Mouse (Mus musculus) G1E-ER4 (cell line): Measurements from ENCODE around the gene Kcnma1. TPM values are rescaled to one million over a fixed set of nuclear protein-coding genes. Genes with fewer than 3 reads are reported as not detected.

ENCODE experiments used
- GATA1 ChIP-seq: IDR thresholded peaks from one replicate; pipeline ENCODE4 v1.8.0; 2012; ENCODE audit warnings: low read length, inconsistent platforms
- polyA plus RNA-seq: library from polyadenylated mRNA; stranded (reverse); fragments of >175 nt; gene quantifications from 2 replicates; pipeline ENCODE4 v1.2.3, GENCODE M21; 2012

Kcnma1 gene
- polyA plus RNA-seq, 1 experiment: not detected

DNA sequence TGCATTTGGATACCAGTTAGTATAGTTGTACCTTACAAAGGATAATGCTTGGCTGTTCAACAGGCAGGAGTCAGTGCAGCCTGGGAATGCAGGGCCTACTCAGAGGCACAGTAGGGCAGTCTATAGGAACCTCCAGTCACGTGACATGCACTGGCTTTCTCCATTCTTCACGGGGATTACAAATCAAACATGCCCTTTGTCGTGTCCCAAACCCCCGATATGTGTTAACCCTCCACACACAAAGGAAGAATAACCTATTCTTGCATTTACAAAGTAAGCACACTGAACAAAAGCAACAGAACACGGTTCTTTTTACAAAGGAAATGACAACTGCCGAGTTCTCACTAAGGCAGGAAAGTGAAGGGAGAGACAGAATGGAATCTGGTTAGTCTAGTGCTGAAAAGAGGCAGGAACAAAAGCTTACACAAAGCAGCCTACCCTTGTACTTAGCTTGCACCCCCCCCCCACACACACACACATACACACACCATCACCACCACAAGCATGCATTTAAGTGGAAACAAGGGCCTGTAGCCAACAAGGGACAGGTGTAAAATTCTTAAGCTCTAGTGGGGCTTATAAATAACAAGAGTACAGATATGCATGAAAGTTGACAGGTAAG lies 421.4 kb downstream of the Kcnma1 start:
- no peak for TF ChIP-seq GATA1

DNA sequence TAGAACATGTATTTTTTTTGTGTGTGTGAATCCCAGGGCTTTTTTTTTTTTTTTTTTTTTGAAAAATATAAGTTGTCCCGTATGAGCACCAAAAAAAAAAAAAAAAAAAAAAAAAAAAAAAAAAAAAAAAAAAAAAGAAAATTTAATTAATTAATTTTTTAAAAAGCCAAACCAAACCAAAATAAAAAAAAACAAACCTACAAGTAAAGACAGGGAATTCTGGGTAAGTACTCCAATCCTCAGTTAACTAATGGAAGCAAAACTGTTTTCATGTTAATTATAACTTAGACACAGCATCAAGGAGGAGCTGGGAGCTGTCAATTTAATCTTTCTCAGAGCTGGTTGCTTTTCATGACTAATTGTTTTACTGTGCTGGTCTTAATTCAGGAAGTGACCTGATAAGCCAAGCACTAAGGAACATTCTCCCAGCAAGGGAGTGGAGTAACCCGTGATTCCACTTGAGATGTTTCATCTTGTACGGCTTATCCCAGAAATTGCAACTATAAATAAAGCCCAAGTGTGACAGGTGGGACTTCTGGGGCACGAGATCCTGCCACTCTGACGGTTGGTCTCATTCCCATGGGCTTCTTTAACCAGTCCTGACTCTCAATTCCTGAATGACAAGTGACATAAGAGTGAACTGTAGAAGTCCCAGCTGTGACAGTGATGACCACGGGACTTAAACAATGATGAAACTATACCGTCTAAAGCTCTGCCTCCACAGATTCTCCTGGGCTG lies 424.4 kb downstream of the Kcnma1 start:
- TF ChIP-seq GATA1: no peak

DNA sequence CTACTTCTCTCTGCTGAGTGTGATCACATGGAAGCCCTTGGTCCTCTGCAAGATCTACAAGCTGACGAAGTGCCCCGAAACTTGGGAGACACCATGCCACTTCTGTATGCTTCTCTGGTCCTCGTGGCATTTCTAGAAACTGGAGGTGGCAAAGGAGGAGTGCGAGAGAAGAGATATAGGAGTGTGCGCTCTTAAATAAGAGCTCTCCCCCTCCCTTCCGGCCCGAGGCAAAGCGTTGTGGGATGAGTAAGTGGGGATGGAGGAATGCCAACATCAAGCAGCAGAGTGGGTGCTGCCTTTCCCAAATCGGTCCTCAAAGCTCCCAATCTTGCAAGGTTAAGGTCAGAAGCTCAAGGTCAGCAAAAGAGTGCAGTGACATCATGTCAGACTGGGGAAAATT lies 426.8 kb downstream of the Kcnma1 start:
- no peak for TF ChIP-seq GATA1

DNA sequence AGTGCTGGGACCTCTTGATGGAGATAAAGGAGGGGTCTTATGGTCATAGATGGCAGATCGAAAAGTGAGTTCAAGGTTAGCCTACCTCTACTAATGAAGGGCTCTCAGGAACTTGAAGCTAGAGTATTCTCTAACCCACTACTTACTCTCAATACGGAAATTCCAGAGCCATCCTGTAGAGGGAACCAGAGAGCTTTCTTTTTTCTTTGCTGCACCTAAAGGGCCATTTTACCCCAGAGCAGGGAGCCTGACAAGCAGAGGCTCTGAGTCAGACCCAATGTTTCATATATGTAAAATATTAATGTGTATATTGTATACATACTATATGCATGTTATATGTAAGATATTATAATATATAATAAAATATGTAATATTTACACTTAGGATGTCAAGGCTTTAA lies 431.1 kb downstream of the Kcnma1 start:
- no peak for TF ChIP-seq GATA1

DNA sequence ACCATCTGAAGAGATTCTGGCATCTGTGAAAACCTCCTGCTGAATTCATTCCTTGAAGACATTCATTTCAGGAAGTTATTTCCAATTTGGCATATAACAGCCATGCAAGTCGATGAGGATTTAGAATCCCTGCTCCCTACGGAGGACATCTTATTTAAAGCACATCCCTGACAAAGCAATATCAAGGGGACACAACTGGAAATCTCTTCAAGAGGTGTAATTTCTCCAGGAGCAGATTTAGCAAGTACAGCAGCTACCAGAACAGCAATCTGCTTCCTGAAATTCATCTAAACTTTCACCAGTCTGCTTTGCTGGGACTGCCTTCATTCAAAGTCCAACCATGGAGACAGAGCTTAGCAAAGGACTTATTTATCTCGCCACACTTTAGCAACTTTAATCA lies 433.0 kb downstream of the Kcnma1 start:
- TF ChIP-seq GATA1: no peak

DNA sequence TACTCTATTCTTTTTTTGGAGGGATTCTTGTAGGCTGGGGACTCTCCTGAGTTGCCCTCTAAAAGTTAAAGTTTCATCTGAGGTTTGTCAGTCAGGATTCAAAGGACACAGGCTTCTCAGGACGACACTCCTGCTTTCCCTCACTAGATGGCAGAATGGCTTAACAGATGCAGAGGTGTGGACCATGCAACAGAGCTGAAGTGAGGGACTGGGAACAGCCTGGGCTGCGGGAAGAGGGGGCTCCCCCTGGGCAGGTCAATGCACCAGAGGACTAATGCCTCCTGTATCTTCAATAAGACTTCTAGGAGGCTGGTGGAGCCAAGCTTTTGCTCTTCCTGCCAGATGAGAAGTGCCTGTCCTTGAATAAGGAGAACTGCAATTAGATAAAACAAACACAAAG lies 438.3 kb downstream of the Kcnma1 start:
- TF ChIP-seq GATA1: no peak

DNA sequence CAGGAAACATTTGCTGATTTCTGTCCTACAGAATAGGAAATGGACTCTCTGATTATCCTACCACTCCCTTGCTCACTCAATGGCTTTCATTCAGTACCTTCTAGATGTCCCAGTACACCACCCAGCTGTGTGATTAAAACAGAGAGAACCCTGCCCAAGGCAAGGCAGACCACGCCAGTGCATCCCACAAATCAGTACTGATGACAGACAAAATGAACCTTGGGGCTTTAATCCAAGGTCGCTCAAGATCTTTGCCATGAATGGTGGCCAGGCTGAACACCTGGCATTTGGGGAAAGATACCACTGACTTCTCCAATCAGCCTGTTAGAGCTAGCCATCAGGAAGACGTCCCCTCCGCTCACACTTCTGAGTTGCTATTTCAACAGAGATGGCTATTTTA lies 440.2 kb downstream of the Kcnma1 start:
- TF ChIP-seq GATA1: no peak

DNA sequence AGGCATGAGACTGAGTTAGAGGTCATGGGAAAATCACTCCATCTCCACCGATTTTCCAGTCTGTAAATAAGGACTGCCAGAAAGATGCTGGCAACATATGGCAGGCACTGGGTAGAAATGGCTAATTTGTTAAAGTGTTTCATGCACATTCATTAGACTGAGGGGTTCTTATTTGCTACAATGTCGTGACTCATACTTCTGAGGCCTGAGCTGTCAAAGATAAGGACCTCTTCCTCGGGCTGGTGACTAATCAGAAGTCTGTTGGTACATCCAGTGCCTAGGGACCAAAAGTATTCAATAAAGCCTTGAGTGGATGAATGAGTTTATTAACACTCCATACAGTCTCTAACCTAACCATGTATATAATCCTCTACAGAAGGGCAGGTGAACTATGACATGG lies 440.9 kb downstream of the Kcnma1 start:
- no peak for TF ChIP-seq GATA1

DNA sequence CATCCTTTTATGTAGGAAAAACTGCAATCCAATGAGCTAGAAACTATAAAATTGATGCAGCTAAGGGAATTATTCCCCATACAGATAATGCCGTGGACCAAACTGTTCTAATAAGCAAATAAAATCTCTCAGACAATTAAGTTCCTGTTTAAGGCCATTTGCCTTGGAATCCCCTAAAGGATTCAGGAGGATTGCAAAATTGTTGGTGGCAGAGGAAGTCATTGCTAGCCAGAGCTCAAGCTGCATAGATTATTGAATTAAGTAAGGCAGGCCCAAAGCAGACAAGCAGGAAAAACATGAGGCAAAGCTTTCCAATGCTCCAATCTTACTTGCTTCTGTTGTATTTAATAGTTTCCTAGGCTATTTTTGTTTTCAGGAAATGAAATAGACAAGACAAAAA lies 441.5 kb downstream of the Kcnma1 start:
- TF ChIP-seq GATA1: no peak

DNA sequence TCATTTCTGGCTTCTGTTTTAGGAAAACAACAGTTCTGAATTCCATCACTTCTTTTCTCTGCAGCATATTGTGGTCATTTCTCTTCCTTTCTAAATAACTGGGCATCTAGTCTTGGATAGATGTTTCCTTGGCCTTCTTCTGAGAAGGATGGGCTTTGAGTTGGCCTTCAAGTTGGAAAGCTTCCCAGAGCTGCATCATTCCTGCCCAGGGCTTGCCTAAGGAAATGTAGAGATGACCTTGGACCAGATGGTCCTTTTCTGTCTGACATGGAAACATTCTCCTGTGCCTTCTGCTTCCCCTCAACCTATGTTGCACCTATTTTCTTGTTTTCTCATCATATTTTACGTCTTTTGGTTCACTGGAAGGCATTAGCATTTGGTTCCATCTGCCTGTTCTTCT lies 444.0 kb downstream of the Kcnma1 start:
- no peak for TF ChIP-seq GATA1

DNA sequence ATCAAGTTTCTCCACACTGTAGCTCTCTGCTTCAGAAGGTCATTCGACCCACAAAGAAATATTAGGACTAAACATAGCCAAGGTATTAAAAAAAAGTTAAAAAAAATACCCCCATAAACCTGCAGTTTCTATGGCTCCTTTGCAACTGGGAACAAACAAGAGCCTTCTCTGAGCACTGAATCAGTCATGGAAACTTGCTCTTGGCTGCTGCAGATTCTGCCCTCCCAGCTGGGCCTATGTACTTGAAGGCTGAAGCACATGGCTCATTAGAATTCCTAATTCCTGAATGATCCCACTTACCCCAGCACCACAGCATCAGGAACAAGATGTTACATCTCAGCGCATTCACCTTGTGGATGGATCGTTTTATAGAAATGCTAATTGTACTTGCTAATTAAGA lies 448.4 kb downstream of the Kcnma1 start:
- TF ChIP-seq GATA1: no peak

DNA sequence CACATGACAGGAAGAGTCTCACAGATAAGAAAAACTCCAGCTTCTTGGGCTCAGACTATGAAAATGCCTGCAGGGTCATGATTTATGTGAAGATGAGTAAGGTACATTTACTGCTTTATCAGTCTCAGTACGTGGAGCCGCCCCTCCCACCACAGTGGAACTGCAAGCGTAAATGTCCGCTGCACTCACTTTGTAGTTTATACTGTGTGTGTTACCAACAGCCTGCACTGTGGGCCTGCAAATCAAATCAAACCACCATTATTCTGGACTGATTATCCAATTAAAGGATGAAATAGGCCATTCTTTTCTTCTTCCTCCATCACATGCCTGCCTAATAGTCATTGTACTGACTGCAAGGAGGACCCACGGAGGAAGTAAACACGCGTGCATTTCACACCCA lies 449.8 kb downstream of the Kcnma1 start:
- TF ChIP-seq GATA1: no peak

DNA sequence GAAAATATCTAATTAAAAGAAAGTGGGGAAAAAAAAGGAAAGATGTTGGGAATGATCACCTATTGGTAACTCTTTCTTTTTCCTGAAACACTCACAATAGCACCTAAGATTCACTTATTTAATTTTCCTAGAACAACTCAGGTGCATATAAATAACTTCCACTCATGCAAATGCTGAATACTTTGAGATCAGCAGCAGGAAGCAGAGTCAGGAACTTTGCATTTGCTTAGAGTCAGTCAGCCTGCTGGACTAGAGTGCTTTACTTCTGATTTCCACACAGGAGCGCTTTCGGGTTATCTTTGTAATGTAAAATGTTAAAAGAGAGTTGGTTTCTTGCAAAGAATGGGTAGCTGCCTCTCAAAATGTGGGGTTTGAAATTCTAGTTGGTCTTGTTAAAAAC lies 451.1 kb downstream of the Kcnma1 start:
- TF ChIP-seq GATA1: no peak

DNA sequence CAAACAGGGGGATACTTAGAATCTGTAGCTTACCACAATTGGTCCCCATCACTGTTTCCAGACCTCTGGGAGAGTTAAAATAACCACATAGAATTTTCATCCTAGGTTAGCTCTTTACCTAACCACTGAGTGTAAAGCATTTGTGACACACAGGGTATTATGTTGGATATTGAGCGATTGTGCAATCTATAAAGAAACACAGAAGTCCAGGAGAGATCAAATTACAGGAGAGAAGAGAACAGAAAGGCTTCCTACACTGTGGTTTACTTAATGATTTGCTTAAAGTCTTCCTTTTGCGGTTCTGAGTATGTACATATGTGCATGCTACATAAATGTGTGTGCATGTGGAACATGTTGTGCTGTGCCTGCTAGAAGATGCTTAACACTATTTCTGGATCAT lies 458.6 kb downstream of the Kcnma1 start:
- no peak for TF ChIP-seq GATA1

DNA sequence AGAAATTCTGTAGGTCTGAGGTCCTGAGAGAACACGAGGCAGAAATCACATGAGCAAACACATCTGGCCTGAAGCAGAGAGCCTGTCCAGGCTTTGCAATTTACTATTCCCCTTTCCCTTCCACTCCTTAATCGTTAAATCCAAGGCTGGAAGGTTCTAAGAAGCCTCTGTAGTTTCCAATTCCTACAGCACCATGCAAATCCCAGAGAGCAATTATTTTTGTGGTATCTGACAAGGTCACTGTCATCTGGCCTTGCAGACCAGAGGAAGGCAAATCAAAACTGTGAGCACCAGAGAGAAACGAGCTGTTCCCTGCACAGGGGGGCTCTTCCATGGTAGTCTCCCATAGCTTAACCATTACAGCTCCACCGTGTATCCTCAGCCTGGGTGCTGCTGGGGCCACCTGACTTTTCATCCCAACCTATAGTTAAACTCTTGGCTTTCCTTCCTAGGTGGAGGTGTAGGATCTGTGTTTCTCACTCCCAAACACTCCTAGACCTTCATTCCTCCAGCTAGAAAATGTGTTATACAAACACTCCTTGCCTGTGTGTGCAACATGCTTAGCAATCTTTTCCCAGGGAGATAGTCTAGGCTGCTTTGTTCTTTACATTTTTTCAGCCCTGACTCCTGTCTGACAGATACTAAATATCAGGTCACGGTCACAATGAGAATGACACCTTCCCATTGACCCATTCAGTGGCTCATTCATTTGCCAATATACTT lies 461.9 kb downstream of the Kcnma1 start:
- TF ChIP-seq GATA1: no peak

DNA sequence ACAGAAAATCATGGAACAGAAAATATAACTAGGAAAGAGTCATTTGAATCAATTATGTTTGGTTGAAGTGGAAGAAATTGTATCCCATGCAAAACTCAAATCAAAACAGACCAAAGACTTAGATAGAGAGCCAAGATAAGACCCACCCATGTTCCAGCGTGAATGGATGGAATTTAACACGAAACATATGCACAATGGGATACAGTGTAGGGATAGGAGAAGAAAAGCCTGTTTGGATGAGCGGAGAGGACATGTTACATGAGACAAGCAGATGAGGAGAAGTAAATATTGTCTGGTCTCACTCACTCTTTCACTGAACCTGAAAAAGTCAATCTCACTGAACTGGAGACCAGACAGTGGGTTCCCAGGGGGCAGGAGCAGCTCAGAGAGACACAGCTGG lies 463.8 kb downstream of the Kcnma1 start:
- TF ChIP-seq GATA1: no peak

DNA sequence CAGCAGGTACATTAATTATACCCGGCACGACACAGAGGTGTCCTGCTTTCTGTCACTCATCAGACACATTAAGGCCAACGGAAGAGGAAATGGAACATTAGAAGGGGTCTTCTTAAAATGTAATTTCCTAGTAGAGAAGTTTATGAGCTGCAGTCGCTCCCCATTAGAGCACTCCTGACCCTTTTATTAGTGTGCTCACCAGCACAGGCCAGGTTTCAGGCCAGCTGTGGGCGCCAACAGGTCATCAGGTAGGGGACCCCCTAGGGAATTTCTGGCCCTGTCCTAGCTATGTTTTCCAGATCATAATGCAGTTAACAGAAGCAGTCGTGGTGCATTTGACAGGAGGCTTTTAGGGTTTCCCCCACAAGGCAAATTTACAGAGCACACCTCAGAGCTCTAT lies 472.2 kb downstream of the Kcnma1 start:
- TF ChIP-seq GATA1: no peak
